Mouse (Mus musculus) gastrocnemius, postnatal 14 days (tissue): Measurements from ENCODE around the gene Myod1. TPM values are rescaled to one million over a fixed set of nuclear protein-coding genes. Genes with fewer than 3 reads are reported as not detected.
A peak's percentile ranks its signal among the peaks of the same experiment; 100 is the strongest.

Source experiments
- DNase-seq: peaks from one replicate; pipeline ENCODE4 v3.0.0; 2021; ENCODE audit warnings: mixed read lengths
- intact Hi-C: fragments of 180-260 bp; cut with DNase I; formaldehyde crosslinking; loops from one replicate; pipeline ENCODE4 v1.15.1; 2025; ENCODE audit warnings: low total_unique reads
- total RNA-seq, 2 experiments: library from RNA; stranded (reverse); gene quantifications; 2 replicates each; pipeline ENCODE4 v1.2.3; 2021

Myod1 gene
- total RNA-seq, 2 experiments from 2014 or later = 24.3 to 30.6 TPM

GRCm38 (mm10) chr7:46409204-46409789 lies 33.0 kb downstream of the Myod1 start:
- DNase-seq = no peak
- intact Hi-C loops = no loop called here

- intact Hi-C loops = no loop called here
- no peak for DNase-seq
Observed at GRCm38 (mm10) chr7:46410727-46411126, 34.5 kb downstream of the Myod1 start.

DNA sequence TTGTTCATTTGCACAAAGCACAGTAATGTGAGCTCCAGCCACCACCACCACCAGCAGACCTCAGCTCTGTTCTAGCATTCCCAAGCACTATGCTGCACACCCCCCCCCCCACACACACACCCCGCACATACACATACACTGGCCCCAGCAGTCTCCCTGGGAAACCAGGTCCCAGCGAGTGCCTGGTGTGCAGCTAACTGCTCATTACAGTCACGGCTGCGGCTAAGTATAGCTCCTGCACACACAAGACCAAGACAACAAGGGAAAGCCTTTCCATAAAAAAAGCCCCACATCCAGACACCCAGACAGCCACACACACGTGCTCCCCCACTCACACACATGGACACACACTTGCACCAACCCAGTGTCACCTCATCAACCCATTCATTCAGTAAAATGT lies 36.5 kb downstream of the Myod1 start:
- DNase-seq = no peak
- intact Hi-C loops = no loop called here

- DNase-seq = no peak
Observed at GRCm38 (mm10) chr7:46413959-46414725, 37.9 kb downstream of the Myod1 start.

GRCm38 (mm10) chr7:46415818-46416425 lies 39.6 kb downstream of the Myod1 start:
- no peak for DNase-seq
- intact Hi-C loops = no loop called here

More at GRCm38 (mm10) chr7:46413959-46414725, 37.9 kb downstream of the Myod1 start:
- intact Hi-C loops = no loop called here

- intact Hi-C loops = no loop called here
- DNase-seq = peak; percentile 30
Observed at GRCm38 (mm10) chr7:46417467-46417866, 41.2 kb downstream of the Myod1 start.

- DNase-seq = no peak
- intact Hi-C loops = no loop called here
Observed at GRCm38 (mm10) chr7:46418102-46418622, 41.9 kb downstream of the Myod1 start.

- no peak for DNase-seq
- intact Hi-C loops = loop anchor here (10.0 kb wide), 1 partner anchor 113 kb away; no protein-coding TSS in a partner anchor
Observed at GRCm38 (mm10) chr7:46421535-46421934, 45.3 kb downstream of the Myod1 start.

DNA sequence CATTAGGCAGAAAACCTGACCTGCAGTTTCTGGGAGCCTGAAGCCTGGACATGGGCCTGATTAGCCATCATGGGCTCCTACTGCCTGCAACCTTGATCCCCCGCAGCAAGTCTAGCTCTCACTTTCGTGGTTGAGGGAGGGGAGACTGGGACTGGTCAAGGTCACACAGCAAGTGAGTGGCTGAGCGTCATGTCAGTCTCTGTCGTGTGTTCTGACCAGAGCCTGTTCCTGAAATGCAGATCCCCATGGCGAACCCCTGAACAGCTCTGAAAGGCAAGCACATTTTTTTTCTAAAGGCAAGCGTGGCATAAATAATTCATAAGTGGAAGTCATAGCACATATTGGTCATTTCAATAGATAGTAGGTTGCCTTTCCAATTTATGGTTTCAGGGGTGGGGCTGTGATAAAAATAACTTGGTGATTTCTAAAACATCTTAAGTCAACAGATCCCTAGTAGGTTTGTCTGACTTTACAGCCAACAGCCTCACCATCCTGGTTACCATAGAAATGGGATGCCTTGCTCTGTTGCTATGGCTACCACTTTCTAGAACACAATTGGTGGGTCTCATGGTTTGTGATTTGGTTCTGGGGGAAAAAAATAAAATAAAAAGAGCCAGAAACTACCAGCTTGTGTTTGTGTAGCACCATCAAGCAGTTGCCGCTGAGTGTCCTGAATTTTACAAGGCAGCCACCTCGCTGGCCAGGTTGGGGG lies 45.9 kb downstream of the Myod1 start:
- intact Hi-C loops = loop anchor here (10.0 kb wide), 1 partner anchor 113 kb away; no protein-coding TSS in a partner anchor
- no peak for DNase-seq

DNA sequence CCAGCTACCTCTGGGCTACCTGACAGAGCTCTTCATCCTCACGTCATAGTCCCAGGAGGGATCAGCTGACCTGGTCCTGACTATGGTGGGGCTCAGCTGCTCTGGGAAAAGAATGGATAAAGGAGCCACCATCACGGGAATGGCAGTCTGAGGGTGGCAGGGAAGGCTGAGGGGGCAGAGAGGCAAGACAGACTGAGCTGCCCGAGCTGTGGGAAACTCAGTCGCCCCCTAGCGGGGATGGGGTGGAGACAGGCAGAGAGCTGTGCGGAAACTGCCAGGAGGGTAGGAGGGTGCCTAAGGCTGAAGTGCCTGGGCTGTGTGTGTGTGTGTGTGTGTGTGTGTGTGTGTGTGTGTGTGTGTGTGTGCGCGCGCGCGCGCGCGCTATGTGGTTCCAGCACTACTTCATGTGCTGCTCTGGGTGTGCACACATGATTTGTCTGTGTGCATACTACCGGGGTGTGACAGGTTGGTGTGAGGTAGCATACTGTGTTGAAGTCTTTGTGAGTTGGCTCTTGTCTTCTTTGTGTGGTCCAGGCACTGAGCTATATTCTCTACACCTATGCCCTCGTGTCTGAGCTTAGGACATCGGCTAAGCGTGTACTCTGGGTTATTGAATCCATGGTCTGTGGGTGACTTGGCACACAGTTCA lies 46.6 kb downstream of the Myod1 start:
- intact Hi-C loops = loop anchor here (10.0 kb wide), 1 partner anchor 112 kb away; no protein-coding TSS in a partner anchor
- peak; percentile 70 for DNase-seq

DNA sequence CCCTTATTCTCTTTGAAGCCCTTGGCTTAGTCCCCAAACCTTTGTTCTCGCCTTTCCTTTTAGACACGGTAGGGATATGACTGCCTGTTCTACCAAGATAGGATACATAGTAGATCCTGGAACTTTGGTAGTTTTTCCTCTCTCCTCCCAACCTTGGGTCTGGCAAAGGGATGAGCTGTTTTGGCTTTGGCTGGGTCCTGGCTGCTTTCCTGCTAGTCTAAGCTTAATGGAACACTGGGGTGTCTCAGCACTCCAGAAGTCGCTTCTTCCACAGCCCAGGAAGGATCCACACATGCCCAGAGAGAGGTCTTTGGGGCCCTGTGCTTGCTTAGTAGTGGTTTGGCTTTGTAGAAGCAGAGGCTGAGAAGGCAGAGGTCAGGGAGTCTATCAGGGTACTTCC lies 47.7 kb downstream of the Myod1 start:
- DNase-seq = no peak
- intact Hi-C loops = loop anchor here (10.0 kb wide), 1 partner anchor 111 kb away; no protein-coding TSS in a partner anchor

GRCm38 (mm10) chr7:46425012-46425411 lies 48.7 kb downstream of the Myod1 start:
- intact Hi-C loops = loop anchor here (10.0 kb wide), 1 partner anchor 110 kb away; no protein-coding TSS in a partner anchor
- no peak for DNase-seq

Other genes with a start within 250 kb of the Myod1 start
- gene Abcc8, start 196.4 kb upstream of the Myod1 start, total RNA-seq = 1 to 10 TPM; 3.5 to 4.6 TPM
- gene Ush1c, start 138.0 kb upstream of the Myod1 start, total RNA-seq = 1 to 10 TPM; 2.2 to 3.0 TPM
- gene Otog, start 135.5 kb upstream of the Myod1 start, total RNA-seq = under 1 TPM; 0.31 to 0.33 TPM
- 10 to 100 TPM; 34.8 to 35.1 TPM for gene Kcnc1, start 20.0 kb downstream of the Myod1 start, total RNA-seq